Mouse (Mus musculus) B cell, adult 2 months (primary cell): ENCODE measurements around the gene Ubr2.
A peak's percentile ranks its signal among the peaks of the same experiment; 100 is the strongest.

Experiments
- DNase-seq, 2 experiments: peaks; one replicate each; pipeline ENCODE4 v3.0.0; 2022

The Ubr2 gene

DNA sequence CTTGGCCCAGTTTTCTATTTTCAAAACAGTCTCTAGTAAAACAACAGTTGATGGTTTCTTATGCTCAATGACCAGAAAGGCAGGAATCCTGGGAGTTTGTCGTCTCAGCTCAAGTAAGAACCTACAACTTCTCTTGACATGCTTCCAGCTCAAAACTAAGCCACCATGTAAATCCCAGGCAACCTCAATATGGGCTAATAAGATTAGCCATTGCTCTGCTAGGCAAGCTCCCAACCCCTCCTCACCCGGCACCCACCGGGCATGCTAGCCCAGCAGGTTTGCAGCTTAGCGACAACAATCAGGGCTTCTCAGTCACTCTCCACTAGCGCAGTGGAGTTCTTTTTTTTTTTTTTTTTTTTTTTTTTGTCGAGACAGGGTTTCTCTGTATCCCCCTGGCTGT lies 84.2 kb downstream of the Ubr2 start:
- no peak for DNase-seq

DNA sequence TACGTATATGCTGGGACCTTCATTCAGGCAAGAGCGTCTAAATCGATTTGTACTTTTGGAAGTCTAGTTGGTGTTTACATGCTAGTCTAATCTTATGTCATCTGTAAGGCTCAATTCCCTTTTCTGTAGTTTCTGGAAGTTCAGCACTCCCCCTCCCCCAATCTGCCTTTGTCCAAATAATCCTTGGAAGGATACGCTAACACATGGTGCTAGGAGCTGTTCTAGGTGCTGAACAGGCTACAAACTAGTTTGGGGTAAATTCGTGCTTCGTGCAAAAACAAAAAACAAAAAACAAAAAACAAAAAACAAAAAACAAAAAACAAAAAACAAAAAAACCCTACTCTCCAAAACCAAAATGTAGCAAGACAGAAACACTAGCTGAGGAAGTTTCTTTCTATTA lies 89.5 kb downstream of the Ubr2 start:
- no peak for DNase-seq

DNA sequence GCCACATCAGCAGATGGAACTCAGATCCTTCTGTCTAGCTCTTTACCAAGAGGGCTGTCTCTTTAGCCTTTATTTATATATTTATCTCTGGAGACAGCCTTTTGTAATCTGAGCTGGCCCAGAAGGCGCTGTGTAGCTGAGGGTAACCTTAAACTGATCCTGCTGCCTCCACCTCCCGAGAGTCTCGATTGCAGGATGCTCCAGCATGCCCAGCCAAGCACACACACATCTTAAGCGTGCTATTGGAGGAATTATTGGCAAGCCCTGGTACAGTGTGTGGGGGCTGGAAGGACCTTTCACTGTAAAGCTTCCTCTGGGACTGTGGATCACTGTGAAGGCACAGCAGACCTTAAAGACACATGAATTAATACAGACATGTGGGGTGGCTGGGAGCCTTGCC lies 91.4 kb downstream of the Ubr2 start:
- DNase-seq = no peak

DNA sequence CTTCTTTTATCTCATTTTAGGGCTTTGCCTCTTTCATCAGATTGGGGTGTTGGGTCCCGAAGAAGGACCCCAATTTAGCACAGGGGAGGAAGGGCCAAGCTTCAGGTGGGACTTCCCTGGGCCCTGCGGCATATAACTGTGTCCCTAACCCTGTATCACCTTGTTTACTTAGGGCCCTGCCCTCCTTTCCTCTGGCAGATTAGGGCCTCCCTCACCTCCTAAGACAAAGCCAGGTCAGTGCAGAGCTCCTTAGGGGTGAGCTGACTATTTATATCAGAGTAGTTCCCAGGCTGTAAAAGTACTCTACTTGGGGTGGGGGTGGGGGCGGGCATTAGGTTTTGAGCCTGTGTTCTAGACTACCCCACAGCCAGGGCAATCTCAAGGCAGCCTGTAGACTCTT lies 95.2 kb downstream of the Ubr2 start:
- DNase-seq = no peak

DNA sequence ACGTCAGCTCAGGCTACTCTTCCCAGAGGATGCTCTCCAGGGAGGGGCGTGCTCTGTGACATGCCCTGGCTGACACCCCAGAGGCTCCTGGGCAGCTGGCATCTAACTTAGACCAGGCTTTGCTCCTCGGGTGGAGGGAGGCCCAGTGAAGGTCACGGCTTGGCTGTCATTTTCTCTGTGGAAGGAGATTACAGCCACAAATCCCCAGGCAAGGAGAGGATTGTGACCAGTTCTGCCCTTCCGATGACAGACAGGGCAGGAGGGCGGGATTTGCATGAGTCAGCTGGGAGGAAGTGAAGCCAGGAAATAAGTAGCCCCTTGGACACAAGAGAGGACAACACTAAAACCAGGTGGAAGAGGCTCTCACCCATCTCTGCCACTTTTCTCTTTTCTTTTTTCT lies 98.0 kb downstream of the Ubr2 start:
- DNase-seq = no peak

DNA sequence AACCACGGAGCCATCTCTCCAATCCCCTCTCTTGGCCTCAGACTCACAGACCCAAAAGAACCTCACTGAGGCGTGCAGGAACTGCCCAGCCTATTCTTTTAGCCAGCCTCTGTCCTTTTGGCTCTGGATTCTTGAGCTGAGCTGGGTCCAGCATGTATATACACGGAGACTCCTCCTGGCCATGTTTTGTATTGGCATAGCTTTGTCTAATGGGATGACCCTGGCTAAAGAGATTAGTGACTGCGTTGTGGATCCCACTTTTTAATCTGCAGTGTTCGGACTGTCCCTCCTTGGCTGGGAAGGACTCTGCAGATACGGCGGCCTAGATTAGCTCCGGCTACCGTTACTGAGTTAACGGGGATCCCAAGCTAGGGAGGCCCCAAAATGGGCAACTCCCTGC lies 100.2 kb downstream of the Ubr2 start, which contains the start of gene Prph2:
Prph2 (plus strand) TSS at position 274 of the 400 bp plus-strand sequence.
- DNase-seq = no peak

DNA sequence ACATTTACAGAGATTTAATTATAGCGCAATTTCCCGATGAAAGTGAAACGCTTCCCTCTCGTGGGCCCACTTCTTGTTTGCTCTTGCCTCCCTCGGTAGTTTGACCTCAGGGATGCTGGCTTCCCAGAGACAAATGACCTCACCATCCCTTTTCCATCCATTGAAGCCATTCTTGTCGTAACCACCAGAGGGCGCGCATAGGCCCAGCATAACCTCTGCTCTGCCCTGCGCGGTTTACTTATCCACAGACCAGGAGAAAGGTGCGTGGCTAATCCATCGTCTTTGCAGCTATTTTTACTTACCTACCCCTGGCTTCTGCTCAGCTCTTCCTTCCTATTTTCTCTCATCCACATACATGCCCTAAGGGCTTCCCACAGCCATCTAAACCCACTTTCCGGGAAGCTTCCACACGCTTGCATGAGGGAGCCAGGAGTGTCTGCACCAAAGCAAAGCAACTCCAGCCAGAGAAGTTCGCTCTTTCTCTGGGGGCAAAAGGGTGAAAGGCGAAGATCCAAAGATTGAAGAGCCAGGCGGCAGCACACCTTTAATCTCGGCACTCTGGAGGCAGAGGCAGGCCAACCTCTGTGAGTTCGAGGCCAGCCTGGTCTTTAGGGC lies 106.4 kb downstream of the Ubr2 start:
- peak; percentile 80 to 81 for DNase-seq

DNA sequence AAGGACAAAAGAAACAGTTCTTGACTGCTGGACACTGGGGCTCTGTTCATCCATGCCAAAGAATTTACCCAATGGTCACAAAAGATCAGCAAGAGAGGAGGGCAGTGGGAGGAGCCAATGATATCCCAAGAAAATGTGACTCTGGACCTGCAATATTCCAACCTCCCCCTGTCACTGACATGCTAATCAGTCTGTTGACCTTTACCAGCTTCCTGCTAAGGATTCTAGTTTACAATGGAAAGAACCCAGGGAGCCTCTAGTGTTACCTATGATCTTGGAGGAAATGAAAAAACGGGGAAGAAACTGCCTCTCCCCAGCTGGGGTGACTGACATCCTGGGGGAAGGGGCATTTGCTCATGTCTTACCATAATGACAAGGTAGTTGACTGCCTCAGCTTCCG lies 109.4 kb downstream of the Ubr2 start:
- DNase-seq = no peak

DNA sequence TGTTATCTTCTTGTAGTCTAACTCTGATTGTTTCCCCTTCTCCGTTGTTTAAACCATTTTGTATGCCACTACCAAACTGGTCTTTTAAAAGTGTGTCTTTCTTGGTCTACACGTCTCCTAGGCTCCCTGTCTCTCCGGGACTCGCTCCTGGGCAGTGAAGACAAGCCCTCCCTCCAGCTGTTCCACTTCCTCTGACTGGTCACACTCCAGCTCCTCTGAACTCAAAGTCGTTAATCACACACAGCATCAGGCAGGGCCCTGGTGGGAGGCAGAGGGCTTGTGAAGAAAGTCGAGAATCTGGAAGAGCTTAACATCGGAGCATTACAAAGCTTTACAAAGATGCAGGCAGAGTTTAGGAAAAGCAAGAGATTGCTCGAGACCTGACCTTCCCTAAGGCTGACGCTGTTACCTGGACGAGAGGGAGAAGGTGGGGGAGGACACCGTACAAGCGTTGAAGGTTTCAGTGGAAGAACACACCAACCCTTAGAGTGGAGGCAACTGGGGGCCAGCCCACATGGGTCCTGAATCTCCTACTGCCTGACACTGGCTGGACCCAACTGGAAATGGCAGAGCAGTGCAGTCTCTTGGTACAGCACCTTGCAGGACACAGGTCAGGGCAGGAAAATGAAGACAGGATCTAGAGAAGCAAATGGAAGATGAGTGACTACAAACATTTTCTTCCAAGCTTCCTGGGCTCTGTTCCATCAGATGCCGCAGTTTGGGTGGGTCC lies 113.0 kb downstream of the Ubr2 start:
- peak; percentile 65 to 67 for DNase-seq

DNA sequence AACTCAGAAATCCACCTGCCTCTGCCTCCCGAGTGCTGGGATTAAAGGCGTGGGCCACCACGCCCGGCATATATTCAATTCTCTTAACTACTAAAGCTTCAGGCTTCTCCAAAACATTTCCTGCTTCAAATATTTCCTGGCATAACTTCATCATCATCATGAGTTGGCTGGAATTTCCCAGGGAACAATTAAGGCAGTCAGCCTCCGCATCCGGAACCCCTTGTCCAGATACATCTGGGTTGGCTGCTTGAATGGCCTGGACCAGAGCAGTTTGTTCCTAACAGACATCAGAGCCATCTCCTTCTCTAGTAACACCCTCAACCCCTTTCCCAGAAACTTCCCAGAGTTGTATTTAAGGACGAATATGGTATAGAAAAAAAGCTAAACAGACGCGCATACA lies 114.9 kb downstream of the Ubr2 start:
- no peak for DNase-seq

DNA sequence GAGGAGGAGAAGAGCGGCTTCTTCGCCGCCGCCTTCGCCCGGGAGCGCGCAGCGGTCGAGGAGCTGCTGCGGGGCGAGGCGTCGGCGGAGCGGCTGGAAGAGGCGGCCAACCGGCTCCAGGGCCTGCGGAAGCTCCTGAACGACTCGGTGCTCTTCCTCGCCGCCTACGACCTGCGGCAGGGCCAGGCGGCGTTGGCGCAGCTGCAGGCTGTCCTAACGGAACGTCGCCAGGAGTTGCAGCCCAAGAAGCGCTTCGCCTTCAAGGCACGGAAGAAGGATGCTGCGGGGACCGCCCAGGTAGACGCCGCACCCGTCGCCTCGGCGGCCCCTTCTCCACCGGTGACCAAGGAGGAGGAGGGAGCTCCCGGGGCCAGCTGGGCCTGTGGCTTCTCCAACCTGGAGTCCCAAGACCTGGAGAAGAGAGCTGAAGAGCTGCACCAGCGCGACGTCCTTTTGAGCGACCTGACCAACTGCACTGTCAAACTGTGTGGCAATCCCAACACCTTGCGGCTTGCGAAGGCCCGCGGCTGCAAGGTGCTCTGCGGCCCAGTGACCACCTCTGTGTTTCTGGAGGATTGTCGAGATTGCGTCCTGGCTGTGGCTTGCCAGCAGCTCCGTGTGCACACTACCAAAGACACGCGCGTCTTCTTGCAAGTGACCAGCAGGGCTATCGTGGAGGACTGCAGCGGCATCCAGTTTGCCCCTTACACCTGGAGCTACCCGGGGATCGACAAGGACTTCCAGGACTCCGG lies 119.3 kb downstream of the Ubr2 start:
- DNase-seq = peak in 1 of 2 experiments; percentile 30

DNA sequence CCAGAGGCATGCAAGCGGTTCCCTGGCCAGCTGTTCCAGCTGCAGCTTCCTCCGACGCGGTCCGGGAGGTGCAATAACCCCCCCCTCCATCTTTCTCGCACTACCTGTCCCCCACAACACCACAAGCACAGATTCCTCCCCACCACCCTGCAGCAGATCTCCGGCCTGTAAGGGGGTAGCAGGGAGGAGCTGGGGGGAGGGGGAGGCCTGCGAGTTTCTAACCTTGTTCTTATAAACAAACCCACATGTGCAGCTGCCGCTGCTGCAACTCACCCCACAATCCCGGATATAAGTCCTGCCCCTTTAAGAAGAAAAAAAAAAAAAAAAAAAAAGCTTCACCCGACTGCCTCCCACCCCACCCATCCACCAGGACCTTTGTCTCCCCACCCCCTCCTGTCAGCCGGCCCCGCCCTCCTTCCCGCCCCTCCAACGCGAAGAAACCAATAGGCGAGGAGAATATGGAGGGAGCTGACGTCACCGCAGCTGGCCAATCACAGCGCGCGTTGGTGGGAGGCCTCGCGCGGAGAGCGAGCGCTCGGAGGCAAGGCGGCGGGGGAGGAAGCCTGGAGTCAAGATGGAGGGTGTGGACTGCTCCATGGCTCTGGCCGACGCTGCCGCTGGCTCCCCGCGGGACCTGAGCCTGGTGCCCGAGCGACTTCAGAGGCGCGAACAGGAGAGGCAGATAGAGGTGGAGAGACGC lies 120.1 kb downstream of the Ubr2 start, which contains the start of gene Tbcc:
Tbcc (plus strand) TSS at position 569 of the 700 bp plus-strand sequence.
- DNase-seq = peak; percentile 94

DNA sequence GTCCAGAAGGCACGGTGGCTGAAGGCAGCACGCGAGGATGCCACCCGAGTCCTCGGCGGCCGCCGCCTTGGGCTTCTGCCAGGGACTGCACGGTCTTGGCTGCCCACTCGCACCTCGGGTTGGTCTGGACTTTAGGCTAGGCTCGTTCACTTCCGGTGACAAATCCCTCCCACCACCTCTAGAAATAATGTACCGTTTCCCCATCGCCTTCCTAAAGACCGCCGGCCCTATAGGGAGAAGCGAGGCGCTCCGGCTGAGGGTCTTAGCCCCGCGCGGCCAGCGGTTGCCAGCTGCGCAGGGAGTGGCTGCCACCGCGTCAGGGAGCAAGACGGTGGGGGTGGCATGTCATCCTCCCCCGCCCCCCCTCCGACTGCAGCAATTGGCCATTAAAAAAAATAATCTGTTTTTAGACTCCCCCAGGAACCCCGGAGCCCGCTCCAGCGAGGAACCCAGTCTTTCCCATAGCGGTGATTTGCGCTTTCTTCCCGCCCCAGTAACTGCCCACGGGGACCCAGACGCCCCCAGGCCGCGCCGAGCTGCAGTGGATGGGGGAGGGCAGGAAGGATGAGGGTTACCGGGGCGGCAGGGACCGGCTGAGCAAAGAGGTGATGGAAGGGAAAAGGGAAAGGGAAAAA lies 120.8 kb downstream of the Ubr2 start:
- DNase-seq = peak; percentile 64 to 69

DNA sequence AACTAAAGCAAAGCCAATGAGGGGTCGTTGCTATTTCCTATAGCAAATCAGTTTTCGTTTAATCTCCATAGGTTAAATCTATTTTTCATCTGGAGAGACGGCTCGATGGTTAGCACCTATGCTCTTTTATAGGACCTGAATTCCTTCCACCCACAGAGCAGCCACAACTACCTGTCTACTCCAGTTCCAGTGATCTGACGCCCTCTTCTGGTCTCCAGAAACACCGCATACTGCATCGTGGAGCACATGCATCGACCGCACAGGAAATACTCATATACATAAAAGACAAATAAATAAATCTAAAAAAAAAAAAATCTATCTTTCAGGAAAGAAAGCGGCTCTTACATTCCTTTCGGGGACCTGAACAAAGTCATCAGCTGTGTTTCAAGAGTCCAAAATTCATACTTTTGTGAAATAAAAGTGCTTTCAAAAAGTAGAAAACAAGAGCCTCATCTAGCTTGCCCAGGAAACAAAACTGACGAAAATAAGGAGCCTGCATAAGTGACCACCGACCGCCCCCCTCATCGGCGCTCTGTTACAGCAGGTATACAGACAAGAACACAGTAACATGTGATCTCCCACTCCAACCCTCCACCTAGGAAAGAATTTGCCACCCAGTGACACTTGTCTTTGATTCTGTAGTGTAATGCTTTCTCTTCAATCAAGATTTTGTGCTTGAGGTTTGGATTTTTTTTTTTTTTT lies 121.7 kb downstream of the Ubr2 start:
- peak; percentile 54 to 65 for DNase-seq

DNA sequence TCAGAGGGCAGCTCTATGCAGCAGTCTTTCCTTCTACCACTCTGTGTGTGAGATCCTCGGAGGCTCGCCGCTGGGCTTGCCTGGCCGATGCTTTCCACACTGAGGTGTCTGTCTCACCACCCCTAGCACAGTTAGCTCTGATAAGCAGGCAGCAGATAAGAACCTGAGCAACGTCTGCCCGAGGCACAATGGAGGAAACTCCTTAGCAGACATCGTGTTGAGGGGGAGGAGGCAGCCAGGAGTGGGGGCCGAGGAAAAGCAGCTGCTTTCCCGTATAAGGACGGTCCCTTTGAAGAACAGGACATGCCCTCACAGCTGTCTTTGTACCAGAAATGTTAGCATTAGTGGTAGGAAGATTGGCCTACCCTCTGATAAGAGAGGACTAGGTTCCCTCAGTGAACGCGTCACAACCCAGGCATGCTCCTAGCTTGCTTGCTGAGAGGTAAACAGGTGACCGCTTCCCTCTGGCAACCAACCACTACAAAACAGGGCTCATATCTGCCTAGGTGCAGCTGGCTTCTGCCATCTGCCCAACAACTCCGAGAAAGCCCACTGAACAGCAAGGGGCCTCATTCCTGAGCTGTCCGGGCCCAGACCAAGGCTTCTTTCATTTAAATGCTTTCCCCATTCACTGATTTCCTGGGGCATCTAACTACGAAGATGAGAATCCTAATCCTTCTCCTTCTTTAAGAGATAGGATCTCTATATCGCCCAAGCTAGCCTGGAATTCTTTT lies 124.3 kb downstream of the Ubr2 start:
- DNase-seq = no peak

DNA sequence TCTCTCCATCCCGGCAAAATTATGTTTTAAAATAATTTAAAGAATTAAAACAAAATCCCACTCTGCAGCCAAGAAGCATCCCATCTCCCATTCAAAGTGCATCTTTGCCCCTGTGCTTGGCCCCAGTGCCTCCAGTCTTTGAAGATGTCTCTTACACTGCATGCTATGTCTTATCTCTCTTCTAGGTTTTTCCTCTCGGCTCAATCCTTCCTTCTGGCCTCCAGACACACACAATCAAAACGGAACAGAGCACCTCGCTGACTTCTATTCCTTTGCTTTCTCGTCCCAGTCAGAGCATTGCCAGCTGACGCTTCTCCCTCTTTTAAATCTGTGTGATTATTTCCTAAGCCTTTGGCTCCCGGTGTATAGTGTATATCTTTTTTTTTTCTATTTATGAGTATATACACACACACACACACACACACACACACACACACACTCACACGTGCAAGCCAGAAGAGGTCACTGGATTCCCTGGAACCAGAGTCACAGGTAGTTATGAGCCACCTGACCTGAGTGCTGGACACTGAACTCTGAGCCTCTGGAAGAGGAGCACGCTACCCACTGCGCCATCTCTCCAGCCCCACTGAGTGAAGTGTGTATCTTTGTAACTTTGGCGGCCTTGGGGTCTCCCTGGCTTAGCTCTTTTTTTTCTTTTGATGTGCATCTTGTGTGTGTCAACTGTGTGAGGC lies 125.0 kb downstream of the Ubr2 start:
- no peak for DNase-seq

DNA sequence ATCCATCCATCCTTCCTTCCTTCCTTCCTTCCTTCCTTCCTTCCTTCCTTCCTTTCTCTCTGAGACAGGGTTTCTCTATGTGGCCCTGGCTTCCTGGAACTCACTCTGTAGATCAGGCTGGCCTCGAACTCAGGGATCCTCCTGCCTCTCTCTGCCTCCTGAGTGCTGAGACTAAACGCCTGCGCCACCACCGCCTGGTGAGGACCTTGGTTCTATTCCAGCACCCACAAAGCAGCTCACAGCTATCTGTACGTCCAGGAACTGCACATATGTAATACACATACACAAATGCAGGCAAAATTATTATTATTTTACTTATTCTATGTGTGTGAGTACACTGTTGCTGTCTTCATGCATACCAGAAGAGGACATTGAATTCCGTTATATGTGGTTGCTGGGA lies 125.6 kb downstream of the Ubr2 start:
- no peak for DNase-seq

DNA sequence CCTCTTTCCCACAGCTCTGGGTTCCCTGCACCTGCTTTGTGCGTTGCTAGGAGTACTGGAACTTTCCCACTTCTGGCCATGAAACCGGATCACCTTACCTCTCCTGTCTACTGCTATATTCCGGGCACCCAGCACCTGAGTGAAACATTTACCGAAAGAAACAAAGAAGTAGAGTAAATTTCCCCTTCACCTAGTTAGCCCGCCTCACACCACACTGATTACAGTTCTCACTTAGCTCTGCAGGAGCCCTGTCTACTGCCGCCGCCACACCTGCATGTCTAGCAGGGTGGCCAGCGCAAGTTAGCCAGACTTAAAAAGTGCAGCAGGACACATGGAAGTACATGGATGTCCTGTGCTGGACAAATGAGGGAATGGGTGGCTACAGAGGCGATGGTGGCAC lies 127.2 kb downstream of the Ubr2 start:
- no peak for DNase-seq

DNA sequence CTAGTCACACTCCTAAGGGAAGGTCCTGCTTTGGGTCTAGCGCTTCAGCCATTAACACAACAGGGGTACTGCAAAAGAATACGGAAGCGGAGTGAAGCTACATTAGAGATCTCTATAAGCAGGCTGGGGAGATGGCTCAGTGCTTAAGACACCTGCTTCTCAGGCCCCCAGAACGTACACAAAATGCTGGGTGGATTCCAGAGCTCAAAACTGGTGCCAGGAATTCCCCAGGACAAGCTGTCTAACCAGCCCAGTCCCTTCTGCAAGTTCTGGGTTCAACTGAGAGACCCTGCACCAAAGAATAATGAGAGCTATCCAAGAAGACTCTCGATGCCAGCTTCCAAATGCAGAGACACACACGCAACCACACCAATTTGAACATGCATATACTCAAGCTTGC lies 128.6 kb downstream of the Ubr2 start:
- no peak for DNase-seq

DNA sequence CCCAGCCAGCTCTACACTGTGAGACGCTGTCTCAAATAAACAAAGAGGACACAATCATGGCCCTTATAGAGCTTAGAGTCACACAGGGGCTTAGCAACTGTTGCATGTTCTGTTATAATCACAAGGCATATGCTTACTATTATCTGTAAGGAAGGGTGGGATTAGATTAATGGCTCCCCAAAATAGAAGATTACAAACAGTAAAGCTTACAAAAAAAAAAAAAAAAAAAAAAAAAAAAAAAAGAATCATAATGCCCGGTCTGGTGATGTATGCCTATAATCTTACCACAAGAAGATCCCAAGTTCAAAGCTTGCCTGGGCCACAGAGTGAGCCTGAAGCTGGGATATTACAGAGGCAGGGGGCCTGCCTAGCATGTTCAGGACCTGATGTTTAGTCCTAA lies 130.0 kb downstream of the Ubr2 start:
- no peak for DNase-seq

DNA sequence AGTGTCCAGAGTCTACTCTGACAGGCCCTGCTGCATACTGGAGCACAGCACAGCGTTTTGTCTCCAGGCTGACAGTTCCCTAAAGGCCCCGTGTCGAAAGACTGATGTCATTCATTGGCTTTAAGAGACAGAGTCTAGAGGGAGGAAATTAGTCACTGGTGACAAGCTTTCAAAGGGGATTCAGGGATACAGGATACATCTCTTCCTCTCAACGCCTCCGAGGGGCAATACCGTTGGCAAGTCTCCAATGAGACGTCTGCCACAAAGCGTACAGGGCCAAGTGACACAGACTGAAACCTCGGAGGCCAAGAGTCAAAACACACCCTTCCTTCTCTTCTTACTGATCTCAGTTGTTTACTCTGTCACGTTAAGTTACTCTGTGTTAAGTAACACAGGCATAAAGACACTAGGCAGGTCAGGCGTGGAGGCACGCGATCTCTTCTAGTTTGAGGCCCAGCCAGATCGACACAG lies 130.5 kb downstream of the Ubr2 start:
- no peak for DNase-seq
